Mouse (Mus musculus) lung, postnatal 0 days (tissue): ENCODE results near the gene Tnfaip8l1.

Experiments used
- CTCF ChIP-seq: IDR thresholded peaks from 2 replicates; pipeline ENCODE4 v1.5.1; 2016; ENCODE audit warnings: antibody characterized with exemption, mild to moderate bottlenecking
- EP300 ChIP-seq: IDR thresholded peaks from 2 replicates; pipeline ENCODE4 v1.6.1; 2016; ENCODE audit warnings: antibody characterized with exemption, mild to moderate bottlenecking, control low read depth

DNA sequence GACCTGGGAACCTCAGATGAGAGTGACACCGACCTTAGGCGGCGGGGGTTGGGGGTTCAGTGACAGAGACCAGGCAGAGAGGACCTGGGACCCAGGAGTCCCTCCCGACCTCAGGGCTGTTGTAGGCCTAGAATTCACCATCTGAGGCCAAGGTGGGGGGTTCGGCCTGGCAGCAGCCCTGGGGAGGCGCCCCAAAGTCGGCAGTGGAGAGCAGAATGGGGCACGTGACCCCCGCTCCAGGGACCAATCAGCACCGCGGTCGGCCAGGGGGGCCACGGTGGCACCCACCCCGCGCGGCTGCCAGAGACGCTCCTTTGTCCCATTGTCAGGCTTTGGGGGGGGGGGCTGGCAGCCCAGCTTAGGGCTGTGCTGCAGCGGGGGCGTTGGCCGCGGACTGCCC lies 22.9 kb upstream of the Tnfaip8l1 start:
- TF ChIP-seq CTCF = no peak
- no peak for TF ChIP-seq EP300
